Mouse (Mus musculus) liver, embryonic 14.5 days (tissue): Measurements from ENCODE around the gene Tbr1.

Source experiments
- CTCF ChIP-seq: IDR thresholded peaks from 2 replicates; pipeline ENCODE4 v1.5.1; 2016; ENCODE audit warnings: antibody characterized with exemption, low read depth, control low read depth
- EP300 ChIP-seq: IDR thresholded peaks from 2 replicates; pipeline ENCODE4 v1.6.1; 2016; ENCODE audit warnings: antibody characterized with exemption, low read depth

DNA sequence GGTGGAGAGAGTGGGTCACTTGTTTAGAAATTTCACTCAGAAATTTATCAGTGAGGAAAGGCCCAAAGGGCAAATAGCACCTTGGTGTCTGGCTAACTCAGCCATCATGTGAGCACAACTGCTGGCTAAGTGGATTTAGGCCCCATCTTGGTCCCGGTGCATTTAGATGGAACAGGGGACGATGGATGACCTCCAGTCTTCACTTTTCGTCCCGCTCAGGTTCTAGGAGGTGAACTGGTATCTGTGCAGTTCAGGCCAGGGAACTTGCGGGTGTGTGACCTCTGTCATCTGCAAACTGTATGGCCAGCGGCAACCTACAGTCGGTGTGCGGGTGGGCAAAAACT lies 8.4 kb downstream of the Tbr1 start:
- no peak for TF ChIP-seq CTCF
- TF ChIP-seq EP300: no peak
